Mouse (Mus musculus) heart, embryonic 11.5 days (tissue): ENCODE measurements around the gene Nus1. TPM values are rescaled to one million over a fixed set of nuclear protein-coding genes. Genes with fewer than 3 reads are reported as not detected.

Experiments used
- ATAC-seq: fragments of 200-750 bp; cut with Nextera tagmentation; replicated peaks from 2 replicates; pipeline ENCODE4 v1.8.0; 2017; ENCODE audit warnings: moderate library complexity; ENCODE audit not compliant: insufficient number of reproducible peaks, low FRiP score, low TSS enrichment
- H3K27ac ChIP-seq: fragments of 300-500 bp; sonication (generic); 2 replicates; pipeline ENCODE4 v1.5.1; 2014; ENCODE audit warnings: mild to moderate bottlenecking, low read depth, low read length
- H3K27me3 ChIP-seq: fragments of 300-500 bp; sonication (generic); 2 replicates; pipeline ENCODE4 v1.6.1; 2014; ENCODE audit warnings: mild to moderate bottlenecking, low read length, mixed read lengths; ENCODE audit not compliant: control insufficient read depth, insufficient read depth
- H3K36me3 ChIP-seq: fragments of 300-500 bp; sonication (generic); 2 replicates; pipeline ENCODE4 v1.6.1; 2014; ENCODE audit warnings: mild to moderate bottlenecking, low read length, moderate library complexity, mixed read lengths; ENCODE audit not compliant: control insufficient read depth, insufficient read depth
- H3K4me1 ChIP-seq: fragments of 300-500 bp; sonication (generic); 2 replicates; pipeline ENCODE4 v1.6.1; 2014; ENCODE audit warnings: low read length; ENCODE audit not compliant: control insufficient read depth, insufficient read depth
- H3K4me2 ChIP-seq: fragments of 300-500 bp; sonication (generic); 2 replicates; pipeline ENCODE4 v1.6.1; 2014; ENCODE audit warnings: mild to moderate bottlenecking, moderate library complexity
- H3K4me3 ChIP-seq: fragments of 300-500 bp; sonication (generic); 2 replicates; pipeline ENCODE4 v1.5.1; 2014; ENCODE audit warnings: low read depth, low read length
- H3K9ac ChIP-seq: fragments of 300-500 bp; sonication (generic); 2 replicates; pipeline ENCODE4 v1.6.1; 2014; ENCODE audit warnings: mild to moderate bottlenecking, low read depth, low read length, moderate library complexity
- H3K9me3 ChIP-seq: fragments of 300-500 bp; sonication (generic); replicated peaks from 2 replicates; pipeline ENCODE4 v1.6.1; 2016; ENCODE audit warnings: low read length; ENCODE audit not compliant: control insufficient read depth
- WGBS: fragments of 180-500 bp; shearing (Covaris S2); extraction: QIAGEN DNeasy Blood & Tissue Kit; methylation state at CpG from one replicate; pipeline ENCODE4 v1.1.7; 2014; ENCODE audit not compliant: insufficient replicate concordance; 5-methylcytosine and 5-hydroxymethylcytosine counted together
- polyA plus RNA-seq: library from polyadenylated mRNA; unstranded; fragments of >200 nt; fragmentation: Nextera tagmentation; extraction: Ambion mirVana; gene quantifications from 2 replicates; pipeline ENCODE4 v1.2.1, GENCODE M21; 2014

Nus1 gene
- polyA plus RNA-seq, 1 experiment from 2014 or later, result 11.2 TPM

- Histone ChIP-seq H3K4me3 (no peak overlapping the region), H3K36me3 (no peaks in the 10 kb centered on the region), H3K4me2 (no peak overlapping the region), H3K9ac (no peak overlapping the region), H3K4me1 (no peaks in the 10 kb centered on the region), H3K27ac (no peak overlapping the region), H3K27me3 (no peaks in the 10 kb centered on the region), H3K9me3 (no peaks in the 10 kb centered on the region)
- no peak for ATAC-seq
- 70% methylated on average over 7 of the region's 7 CpGs for WGBS
Measured at GRCm38 (mm10) chr10:52463941-52464739, 46.8 kb downstream of the Nus1 start.

- no peak overlapping the region for H3K4me3 ChIP-seq
Measured at GRCm38 (mm10) chr10:52471520-52471919, 54.2 kb downstream of the Nus1 start.

More at GRCm38 (mm10) chr10:52471520-52471919, 54.2 kb downstream of the Nus1 start:
- H3K9ac ChIP-seq, result no peak overlapping the region
- no peaks in the 10 kb centered on the region for H3K27me3 ChIP-seq
- WGBS, result 67% methylated on average over 4 of the region's 4 CpGs
- no peaks in the 10 kb centered on the region for H3K9me3 ChIP-seq
- no peak overlapping the region for H3K4me2 ChIP-seq
- no peaks in the 10 kb centered on the region for H3K36me3 ChIP-seq
- no peak for ATAC-seq
- H3K4me1 ChIP-seq, result no peaks in the 10 kb centered on the region
- H3K27ac ChIP-seq, result no peak overlapping the region

Other genes starting within 250 kb of the Nus1 start
- gene Ros1, start 222.3 kb upstream of the Nus1 start, polyA plus RNA-seq, result not detected in 2 replicates
- 6.8 and 9.5 TPM in 2 replicates for gene Dcbld1, start 183.9 kb upstream of the Nus1 start, polyA plus RNA-seq
- not detected in 2 replicates for gene Gm26741, start 58.8 kb upstream of the Nus1 start, polyA plus RNA-seq
- gene Gopc, start 35.4 kb upstream of the Nus1 start, polyA plus RNA-seq, result 15.0 and 15.9 TPM in 2 replicates
- 0.16 TPM in 1 of 2 replicates, not detected in the other for gene Nepn, start 28.6 kb upstream of the Nus1 start, polyA plus RNA-seq